Mouse (Mus musculus) limb, embryonic 15.5 days (tissue): ENCODE measurements around the gene Slc7a11. TPM values are rescaled to one million over a fixed set of nuclear protein-coding genes. Genes with fewer than 3 reads are reported as not detected.

ENCODE experiments used
- ATAC-seq: fragments of 200-750 bp; cut with Nextera tagmentation; 2 replicates; pipeline ENCODE4 v1.8.0; 2017; ENCODE audit warnings: low read depth, moderate TSS enrichment; ENCODE audit not compliant: insufficient number of reproducible peaks, low FRiP score, low TSS enrichment
- H3K27ac ChIP-seq: fragments of 300-500 bp; sonication (generic); 2 replicates; pipeline ENCODE4 v1.5.1; 2015; ENCODE audit warnings: moderate library complexity, mild to moderate bottlenecking, inconsistent platforms
- H3K27me3 ChIP-seq: fragments of 300-500 bp; sonication (generic); 2 replicates; pipeline ENCODE4 v1.6.1; 2015; ENCODE audit warnings: inconsistent platforms
- H3K36me3 ChIP-seq: fragments of 300-500 bp; sonication (generic); 2 replicates; pipeline ENCODE4 v1.6.1; 2015; ENCODE audit warnings: inconsistent platforms
- H3K4me1 ChIP-seq: fragments of 300-500 bp; sonication (generic); 2 replicates; pipeline ENCODE4 v1.6.1; 2015; ENCODE audit warnings: inconsistent platforms
- H3K4me2 ChIP-seq: fragments of 300-500 bp; sonication (generic); 2 replicates; pipeline ENCODE4 v1.6.1; 2015; ENCODE audit warnings: mild to moderate bottlenecking, inconsistent platforms
- H3K4me3 ChIP-seq: fragments of 300-500 bp; sonication (generic); 2 replicates; pipeline ENCODE4 v1.5.1; 2015; ENCODE audit warnings: mild to moderate bottlenecking, inconsistent platforms
- H3K9ac ChIP-seq: fragments of 300-500 bp; sonication (generic); 2 replicates; pipeline ENCODE4 v1.6.1; 2015; ENCODE audit warnings: inconsistent platforms
- H3K9me3 ChIP-seq: fragments of 300-500 bp; sonication (generic); 2 replicates; pipeline ENCODE4 v1.6.1; 2016; ENCODE audit warnings: inconsistent platforms
- WGBS: fragments of 180-500 bp; shearing (Covaris S2); methylation state at CpG from one replicate; pipeline ENCODE4 v1.1.7; 2015; 5-methylcytosine and 5-hydroxymethylcytosine counted together
- polyA plus RNA-seq: library from polyadenylated mRNA; unstranded; fragments of >200 nt; fragmentation: Nextera tagmentation; extraction: Ambion mirVana; gene quantifications from 2 replicates; pipeline ENCODE4 v1.2.1, GENCODE M21; 2015

Slc7a11 gene
- 6.8 and 7.0 TPM in 2 replicates for polyA plus RNA-seq

GRCm38 (mm10) chr3:50443421-50443916 is at the start of gene Slc7a11:
Slc7a11 (minus strand) TSS chr3:50443614.
- H3K9me3 ChIP-seq = no peaks in the 10 kb centered on the region
- no peaks in the 10 kb centered on the region for H3K36me3 ChIP-seq
- ATAC-seq = no peak
- no peaks in the 10 kb centered on the region for H3K27me3 ChIP-seq
- H3K4me1 ChIP-seq = peaks cover 7% of the 10 kb centered on the region
- H3K4me3 ChIP-seq = peak within 1 kb of the TSS; percentile 36
- no peak within 1 kb of the TSS for H3K9ac ChIP-seq
- peak within 1 kb of the TSS; percentile 73 for H3K4me2 ChIP-seq
- WGBS = 3% methylated on average over 11 of the region's 11 CpGs
- H3K27ac ChIP-seq = peak within 1 kb of the TSS; percentile 40

GRCm38 (mm10) chr3:50491678-50492077 is 48.3 kb upstream of the Slc7a11 start:
- no peak overlapping the region for H3K27ac ChIP-seq
- H3K4me3 ChIP-seq = no peak overlapping the region
- ATAC-seq = no peak
- no peak overlapping the region for H3K9ac ChIP-seq
- WGBS = 91% methylated on average over 2 of the region's 2 CpGs
- no peaks in the 10 kb centered on the region for H3K36me3 ChIP-seq
- H3K27me3 ChIP-seq = no peaks in the 10 kb centered on the region
- H3K4me2 ChIP-seq = no peak overlapping the region
- no peaks in the 10 kb centered on the region for H3K9me3 ChIP-seq
- H3K4me1 ChIP-seq = no peaks in the 10 kb centered on the region

- no peak for ATAC-seq
- Histone ChIP-seq H3K36me3 (no peaks in the 10 kb centered on the region), H3K27me3 (no peaks in the 10 kb centered on the region), H3K4me3 (no peak overlapping the region), H3K9me3 (no peaks in the 10 kb centered on the region), H3K27ac (no peak overlapping the region), H3K9ac (no peak overlapping the region), H3K4me2 (no peak overlapping the region), H3K4me1 (no peaks in the 10 kb centered on the region)
- 53% methylated on average over 1 of the region's 1 CpGs for WGBS
Measured at GRCm38 (mm10) chr3:50484076-50484475, 40.7 kb upstream of the Slc7a11 start.

- no peak for ATAC-seq
- Histone ChIP-seq H3K4me1 (no peaks in the 10 kb centered on the region), H3K27ac (no peak overlapping the region), H3K4me3 (no peak overlapping the region), H3K9me3 (no peaks in the 10 kb centered on the region), H3K36me3 (no peaks in the 10 kb centered on the region), H3K9ac (no peak overlapping the region), H3K4me2 (no peak overlapping the region), H3K27me3 (no peaks in the 10 kb centered on the region)
- 88% methylated on average over 2 of the region's 2 CpGs for WGBS
Measured at GRCm38 (mm10) chr3:50462223-50462622, 18.8 kb upstream of the Slc7a11 start.

- H3K4me2 ChIP-seq = no peak overlapping the region
- no peak for ATAC-seq
- no peak overlapping the region for H3K9ac ChIP-seq
- no peaks in the 10 kb centered on the region for H3K36me3 ChIP-seq
- no peaks in the 10 kb centered on the region for H3K4me1 ChIP-seq
- H3K4me3 ChIP-seq = no peak overlapping the region
- no peaks in the 10 kb centered on the region for H3K27me3 ChIP-seq
- H3K9me3 ChIP-seq = no peaks in the 10 kb centered on the region
- WGBS = 81% methylated on average over 5 of the region's 5 CpGs
- no peak overlapping the region for H3K27ac ChIP-seq
Measured at GRCm38 (mm10) chr3:50457136-50457535, 13.7 kb upstream of the Slc7a11 start.

- no peaks in the 10 kb centered on the region for H3K36me3 ChIP-seq
- no peaks in the 10 kb centered on the region for H3K4me1 ChIP-seq
- H3K4me3 ChIP-seq = no peak overlapping the region
- ATAC-seq = no peak; the same call in 1 of the 2 replicates
- H3K9me3 ChIP-seq = no peaks in the 10 kb centered on the region
- H3K4me2 ChIP-seq = no peak overlapping the region
- H3K27me3 ChIP-seq = no peaks in the 10 kb centered on the region
- no peak overlapping the region for H3K9ac ChIP-seq
- WGBS = 67% methylated on average over 4 of the region's 4 CpGs
- no peak overlapping the region for H3K27ac ChIP-seq
Measured at GRCm38 (mm10) chr3:50456564-50456963, 13.2 kb upstream of the Slc7a11 start.

GRCm38 (mm10) chr3:50456023-50456422 is 12.6 kb upstream of the Slc7a11 start:
- H3K9ac ChIP-seq = no peak overlapping the region
- H3K4me2 ChIP-seq = no peak overlapping the region
- H3K27me3 ChIP-seq = no peaks in the 10 kb centered on the region
- H3K27ac ChIP-seq = no peak overlapping the region
- WGBS = 26% methylated on average over 1 of the region's 1 CpGs
- no peak for ATAC-seq
- H3K9me3 ChIP-seq = no peaks in the 10 kb centered on the region
- no peaks in the 10 kb centered on the region for H3K4me1 ChIP-seq
- H3K36me3 ChIP-seq = no peaks in the 10 kb centered on the region
- no peak overlapping the region for H3K4me3 ChIP-seq

GRCm38 (mm10) chr3:50445050-50445775 is 1.8 kb upstream of the Slc7a11 start:
- no peak for ATAC-seq
- Histone ChIP-seq H3K4me1 (peaks cover 7% of the 10 kb centered on the region), H3K9ac (no peak overlapping the region)

GRCm38 (mm10) chr3:50443942-50444341 is 528 bp upstream of the Slc7a11 start:
- no peak for ATAC-seq
- 16% methylated on average over 9 of the region's 9 CpGs for WGBS
- Histone ChIP-seq H3K36me3 (no peaks in the 10 kb centered on the region), H3K9ac (no peak overlapping the region), H3K9me3 (no peaks in the 10 kb centered on the region), H3K4me2 (peak overlapping the region; percentile 73), H3K4me3 (peak overlapping the region; percentile 36), H3K4me1 (peaks cover 7% of the 10 kb centered on the region), H3K27ac (peak overlapping the region; percentile 40), H3K27me3 (no peaks in the 10 kb centered on the region)

More at GRCm38 (mm10) chr3:50445050-50445775, 1.8 kb upstream of the Slc7a11 start:
- Histone ChIP-seq H3K9me3 (no peaks in the 10 kb centered on the region), H3K36me3 (no peaks in the 10 kb centered on the region), H3K4me2 (no peak overlapping the region), H3K4me3 (no peak overlapping the region), H3K27ac (no peak overlapping the region), H3K27me3 (no peaks in the 10 kb centered on the region)
- WGBS = 63% methylated on average over 10 of the region's 10 CpGs

GRCm38 (mm10) chr3:50442341-50443292 is 797 bp downstream of the Slc7a11 start:
- Histone ChIP-seq H3K4me1 (peaks cover 7% of the 10 kb centered on the region), H3K27me3 (no peaks in the 10 kb centered on the region), H3K36me3 (no peaks in the 10 kb centered on the region), H3K9me3 (no peaks in the 10 kb centered on the region), H3K27ac (no peak overlapping the region), H3K4me3 (peak overlapping the region; percentile 36), H3K9ac (no peak overlapping the region), H3K4me2 (peak overlapping the region; percentile 73)
- no peak for ATAC-seq
- WGBS = 48% methylated on average over 19 of the region's 19 CpGs

- H3K27ac ChIP-seq = no peak overlapping the region
- no peak overlapping the region for H3K9ac ChIP-seq
- peaks cover 7% of the 10 kb centered on the region for H3K4me1 ChIP-seq
- H3K36me3 ChIP-seq = no peaks in the 10 kb centered on the region
- no peak overlapping the region for H3K4me3 ChIP-seq
- 73% methylated on average over 3 of the region's 3 CpGs for WGBS
- no peaks in the 10 kb centered on the region for H3K27me3 ChIP-seq
- no peak overlapping the region for H3K4me2 ChIP-seq
- no peak for ATAC-seq
- H3K9me3 ChIP-seq = no peaks in the 10 kb centered on the region
Measured at GRCm38 (mm10) chr3:50441330-50441729, 2.1 kb downstream of the Slc7a11 start.

GRCm38 (mm10) chr3:50440409-50440808 is 3.0 kb downstream of the Slc7a11 start:
- 21% methylated on average over 2 of the region's 2 CpGs for WGBS
- Histone ChIP-seq H3K27me3 (no peaks in the 10 kb centered on the region), H3K27ac (no peak overlapping the region), H3K4me1 (peaks cover 7% of the 10 kb centered on the region), H3K36me3 (no peaks in the 10 kb centered on the region), H3K4me2 (no peak overlapping the region), H3K4me3 (no peak overlapping the region), H3K9ac (no peak overlapping the region), H3K9me3 (no peaks in the 10 kb centered on the region)
- no peak for ATAC-seq
